Mouse (Mus musculus): ENCODE measurements around the gene Dzip3.

The Dzip3 gene

GRCm38 (mm10) chr16:48993559-48994342 lies at the start of gene Dzip3, which contains the start of gene Cip2a:
TSS of gene Dzip3 (minus strand) at chr16:48994165.
TSS of gene Cip2a (plus strand) at chr16:48994185.
- in situ Hi-C loops (cut with MboI, MseI) = no loop called here

- in situ Hi-C loops (cut with MboI, MseI) = no loop called here
Measured at GRCm38 (mm10) chr16:49040554-49041221, 46.7 kb upstream of the Dzip3 start.

- in situ Hi-C loops (cut with MboI, MseI) = no loop called here
Measured at GRCm38 (mm10) chr16:49037771-49038170, 43.8 kb upstream of the Dzip3 start.

GRCm38 (mm10) chr16:49035852-49036251 lies 41.9 kb upstream of the Dzip3 start:
- in situ Hi-C loops (cut with MboI, MseI) = no loop called here

GRCm38 (mm10) chr16:49016620-49017332 lies 22.8 kb upstream of the Dzip3 start:
- in situ Hi-C loops (cut with MboI, MseI) = no loop called here

GRCm38 (mm10) chr16:49004151-49004550 lies 10.2 kb upstream of the Dzip3 start:
- in situ Hi-C loops (cut with MboI, MseI) = no loop called here

GRCm38 (mm10) chr16:48994343-48994693 lies 353 bp upstream of the Dzip3 start:
- in situ Hi-C loops (cut with MboI, MseI) = no loop called here

GRCm38 (mm10) chr16:48993231-48993558 lies 770 bp downstream of the Dzip3 start:
- in situ Hi-C loops (cut with MboI, MseI) = no loop called here

GRCm38 (mm10) chr16:48992437-48993230 lies 1.3 kb downstream of the Dzip3 start:
- in situ Hi-C loops (cut with MboI, MseI) = no loop called here

GRCm38 (mm10) chr16:48989700-48990099 lies 4.3 kb downstream of the Dzip3 start:
- in situ Hi-C loops (cut with MboI, MseI) = no loop called here

- in situ Hi-C loops (cut with MboI, MseI) = no loop called here
Measured at GRCm38 (mm10) chr16:48985034-48985627, 8.8 kb downstream of the Dzip3 start.

- in situ Hi-C loops (cut with MboI, MseI) = no loop called here
Measured at GRCm38 (mm10) chr16:48979965-48980364, 14.0 kb downstream of the Dzip3 start.

- in situ Hi-C loops (cut with MboI, MseI) = no loop called here
Measured at GRCm38 (mm10) chr16:48973548-48973947, 20.4 kb downstream of the Dzip3 start.

GRCm38 (mm10) chr16:48972996-48973395 lies 21.0 kb downstream of the Dzip3 start:
- in situ Hi-C loops (cut with MboI, MseI) = no loop called here

GRCm38 (mm10) chr16:48941805-48942204 lies 52.2 kb downstream of the Dzip3 start:
- in situ Hi-C loops (cut with MboI, MseI) = loop anchor here (25.0 kb wide), 2 partner anchors 230 to 355 kb away; no protein-coding TSS in a partner anchor

- in situ Hi-C loops (cut with MboI, MseI) = no loop called here
Measured at GRCm38 (mm10) chr16:48923724-48924123, 70.2 kb downstream of the Dzip3 start.

GRCm38 (mm10) chr16:48913206-48913605 lies 80.8 kb downstream of the Dzip3 start:
- in situ Hi-C loops (cut with MboI, MseI) = no loop called here

GRCm38 (mm10) chr16:48911184-48911583 lies 82.8 kb downstream of the Dzip3 start:
- in situ Hi-C loops (cut with MboI, MseI) = no loop called here

GRCm38 (mm10) chr16:48899868-48900267 lies 94.1 kb downstream of the Dzip3 start:
- in situ Hi-C loops (cut with MboI, MseI) = loop anchor here (10.0 kb wide), 1 partner anchor 55 kb away; the partner anchor contains the start of gene Retnla

- in situ Hi-C loops (cut with MboI, MseI) = loop anchor here (10.0 kb wide), 1 partner anchor 46 kb away; the partner anchor contains the start of gene Retnla
Measured at GRCm38 (mm10) chr16:48890733-48891132, 103.2 kb downstream of the Dzip3 start.
